Mouse (Mus musculus): ENCODE data around the gene Rap1gap2. TPM values are rescaled to one million over a fixed set of nuclear protein-coding genes. Genes with fewer than 3 reads are reported as not detected.

The Rap1gap2 gene
- polyA plus RNA-seq, 1 experiment from 2014 or later, result 11.4 TPM

DNA sequence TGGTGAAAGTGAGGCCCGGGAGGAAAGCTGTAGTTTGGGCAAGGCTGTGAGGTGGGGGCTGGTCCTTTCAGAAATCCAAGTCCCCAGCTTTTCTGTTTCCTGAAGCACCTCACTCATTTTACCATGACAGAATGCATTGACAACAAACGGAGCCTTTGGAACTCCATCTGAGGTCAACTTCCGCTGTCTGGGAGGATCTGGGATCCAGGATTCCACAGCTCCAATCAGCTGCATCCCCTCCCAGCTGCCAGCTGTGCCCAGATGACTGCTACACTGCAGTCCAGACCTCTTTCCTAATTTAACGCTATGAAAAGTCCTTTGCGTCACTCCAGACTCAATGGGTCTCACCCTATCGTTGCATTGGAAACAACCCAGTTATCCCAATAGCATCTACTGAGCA is 41.0 kb downstream of the Rap1gap2 start:
- H3K9me3 ChIP-seq (replicated peaks; ENCODE audit: low read length), result no peaks in the 10 kb centered on the region
- H3K4me3 ChIP-seq (replicated peaks; ENCODE audit: low read depth, low read length), result no peak overlapping the region
- H3K4me2 ChIP-seq (ENCODE audit: low read length), result no peak overlapping the region
- no peaks in the 10 kb centered on the region for H3K27me3 ChIP-seq (ENCODE audit: insufficient read depth, low read length)
- H3K36me3 ChIP-seq (ENCODE audit: insufficient read depth, low read length), result no peaks in the 10 kb centered on the region
- H3K4me1 ChIP-seq (replicated peaks; ENCODE audit: insufficient read depth, low read length), result no peaks in the 10 kb centered on the region
- ATAC-seq (replicated peaks; ENCODE audit: low FRiP score, low read depth) (no peak), DNase-seq (ENCODE audit: low spot score) (no peak)
- no peak overlapping the region for H3K9ac ChIP-seq (ENCODE audit: low read depth, low read length)
- no peak for TF ChIP-seq CTCF (IDR thresholded peaks at IDR 0.05; ENCODE audit: low read depth)
- WGBS, result 53% methylated on average over 6 of the region's 6 CpGs
- no peak overlapping the region for H3K27ac ChIP-seq

DNA sequence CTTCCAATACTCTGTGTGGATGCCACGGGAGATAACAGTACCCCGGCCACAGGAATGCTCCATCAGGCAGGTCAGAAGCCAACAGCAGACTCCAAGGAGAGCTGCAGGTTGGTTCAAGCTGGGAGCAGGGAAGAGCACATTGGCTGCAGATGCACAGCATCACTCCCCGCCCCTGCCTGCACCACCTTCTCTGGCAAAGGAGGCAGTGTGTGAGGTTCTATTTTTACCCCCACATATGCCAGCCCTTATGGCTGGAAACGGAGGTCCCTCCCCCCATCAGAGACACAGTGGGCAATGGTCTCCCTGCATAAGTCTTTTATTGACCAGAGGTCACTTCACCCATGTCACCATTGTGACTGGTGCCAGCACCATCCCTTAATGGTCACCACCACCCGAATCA is 42.3 kb downstream of the Rap1gap2 start:
- Histone ChIP-seq H3K4me2 (ENCODE audit: low read length) (no peak overlapping the region), H3K9ac (ENCODE audit: low read depth, low read length) (no peak overlapping the region), H3K4me3 (replicated peaks; ENCODE audit: low read depth, low read length) (no peak overlapping the region), H3K27me3 (ENCODE audit: insufficient read depth, low read length) (no peaks in the 10 kb centered on the region), H3K27ac (no peak overlapping the region), H3K9me3 (replicated peaks; ENCODE audit: low read length) (no peaks in the 10 kb centered on the region), H3K4me1 (replicated peaks; ENCODE audit: insufficient read depth, low read length) (no peaks in the 10 kb centered on the region), H3K36me3 (ENCODE audit: insufficient read depth, low read length) (no peaks in the 10 kb centered on the region)
- WGBS, result 77% methylated on average over 5 of the region's 5 CpGs
- no peak for TF ChIP-seq CTCF (IDR thresholded peaks at IDR 0.05; ENCODE audit: low read depth)
- ATAC-seq (replicated peaks; ENCODE audit: low FRiP score, low read depth) (no peak), DNase-seq (ENCODE audit: low spot score) (no peak)

DNA sequence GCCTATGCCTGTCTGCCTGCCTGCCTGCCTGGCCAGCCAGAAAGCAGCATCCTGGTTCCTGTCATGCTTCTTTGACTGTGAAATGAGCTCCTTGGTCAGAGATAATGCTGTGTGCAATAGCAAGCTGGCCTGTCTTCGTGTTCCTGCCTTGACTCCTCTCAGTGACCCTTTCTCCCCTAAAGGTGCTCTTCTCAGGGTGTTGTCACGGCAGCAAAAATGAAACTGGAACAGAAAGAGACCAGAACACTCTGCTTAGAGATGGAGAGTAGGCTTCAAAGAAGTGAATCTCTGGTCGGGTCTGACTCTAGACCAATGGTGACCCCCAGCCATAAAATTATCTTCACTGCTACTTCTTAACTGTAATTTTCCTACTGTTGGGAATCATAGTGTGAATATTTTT is 42.7 kb downstream of the Rap1gap2 start:
- DNase-seq (ENCODE audit: low spot score), result no peak
- no peak overlapping the region for H3K4me3 ChIP-seq (replicated peaks; ENCODE audit: low read depth, low read length)
- no peak overlapping the region for H3K27ac ChIP-seq
- H3K9me3 ChIP-seq (replicated peaks; ENCODE audit: low read length), result no peaks in the 10 kb centered on the region
- H3K36me3 ChIP-seq (ENCODE audit: insufficient read depth, low read length), result no peaks in the 10 kb centered on the region
- H3K4me2 ChIP-seq (ENCODE audit: low read length), result no peak overlapping the region
- H3K27me3 ChIP-seq (ENCODE audit: insufficient read depth, low read length), result no peaks in the 10 kb centered on the region
- ATAC-seq (replicated peaks; ENCODE audit: low FRiP score, low read depth), result no peak
- TF ChIP-seq CTCF (IDR thresholded peaks at IDR 0.05; ENCODE audit: low read depth), result no peak
- no peaks in the 10 kb centered on the region for H3K4me1 ChIP-seq (replicated peaks; ENCODE audit: insufficient read depth, low read length)
- WGBS, result 54% methylated on average over 3 of the region's 3 CpGs
- no peak overlapping the region for H3K9ac ChIP-seq (ENCODE audit: low read depth, low read length)

DNA sequence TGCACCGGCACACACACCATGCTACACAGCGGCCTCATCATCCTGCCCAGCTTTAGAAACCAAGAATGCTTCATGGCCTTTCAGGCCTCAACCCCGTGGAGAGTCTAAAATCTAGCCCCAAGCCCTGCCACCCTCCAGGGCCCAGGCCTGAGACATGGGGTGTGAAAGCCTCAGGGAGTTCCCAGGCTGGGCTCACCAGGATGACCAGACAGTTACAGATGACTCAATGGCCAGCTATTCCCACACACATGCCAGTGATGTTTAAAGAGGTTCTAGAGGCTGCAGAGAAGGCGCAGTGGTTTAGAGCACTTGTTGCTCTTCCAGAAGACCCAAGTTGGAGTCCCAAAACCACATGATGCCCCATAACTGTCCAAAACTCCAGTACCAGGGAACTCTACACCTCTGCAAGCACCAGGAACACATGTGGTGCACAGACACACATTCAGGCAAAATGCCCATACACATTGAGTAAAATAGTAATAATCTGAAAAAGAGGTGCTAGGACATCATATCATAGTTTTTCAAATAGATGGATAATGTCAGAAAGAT is 44.3 kb downstream of the Rap1gap2 start:
- TF ChIP-seq CTCF (IDR thresholded peaks at IDR 0.05; ENCODE audit: low read depth), result no peak

DNA sequence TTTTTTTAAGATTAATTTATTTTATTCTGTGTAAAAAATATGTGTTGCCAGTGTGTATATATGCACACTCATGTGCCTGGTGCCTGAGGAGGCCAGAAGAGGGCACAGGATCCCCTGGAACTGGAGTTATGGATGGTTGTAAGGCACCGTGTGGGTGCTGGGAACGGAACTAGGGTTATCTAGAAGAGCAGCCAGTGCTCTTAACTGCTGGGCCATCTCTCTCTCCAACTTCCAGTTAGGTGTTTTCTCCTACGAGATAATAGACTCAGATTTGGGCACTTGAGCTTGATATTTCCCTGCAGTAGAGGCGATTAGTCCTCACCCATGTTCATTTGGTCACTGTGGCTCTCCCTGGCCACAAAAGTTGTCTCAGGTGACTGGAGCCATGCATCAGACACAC is 49.3 kb downstream of the Rap1gap2 start:
- Histone ChIP-seq H3K27ac (no peak overlapping the region), H3K4me2 (ENCODE audit: low read length) (no peak overlapping the region), H3K9me3 (replicated peaks; ENCODE audit: low read length) (no peaks in the 10 kb centered on the region), H3K36me3 (ENCODE audit: insufficient read depth, low read length) (no peaks in the 10 kb centered on the region), H3K27me3 (ENCODE audit: insufficient read depth, low read length) (no peaks in the 10 kb centered on the region), H3K4me3 (replicated peaks; ENCODE audit: low read depth, low read length) (no peak overlapping the region), H3K9ac (ENCODE audit: low read depth, low read length) (no peak overlapping the region), H3K4me1 (replicated peaks; ENCODE audit: insufficient read depth, low read length) (peaks cover 10% of the 10 kb centered on the region; the same call in 1 of the 2 replicates)
- ATAC-seq (replicated peaks; ENCODE audit: low FRiP score, low read depth), result no peak
- DNase-seq (ENCODE audit: low spot score), result no peak
- TF ChIP-seq CTCF (IDR thresholded peaks at IDR 0.05; ENCODE audit: low read depth), result no peak
- WGBS, result 89% methylated on average over 4 of the region's 4 CpGs

More for the DNA sequence above, 44.3 kb downstream of the Rap1gap2 start:
- H3K9ac ChIP-seq (ENCODE audit: low read depth, low read length), result no peak overlapping the region
- H3K27me3 ChIP-seq (ENCODE audit: insufficient read depth, low read length), result no peaks in the 10 kb centered on the region
- ATAC-seq (replicated peaks; ENCODE audit: low FRiP score, low read depth) (no peak), DNase-seq (ENCODE audit: low spot score) (no peak)
- 86% methylated on average over 4 of the region's 4 CpGs for WGBS
- H3K27ac ChIP-seq, result no peak overlapping the region
- no peaks in the 10 kb centered on the region for H3K36me3 ChIP-seq (ENCODE audit: insufficient read depth, low read length)
- H3K4me1 ChIP-seq (replicated peaks; ENCODE audit: insufficient read depth, low read length), result no peaks in the 10 kb centered on the region
- no peaks in the 10 kb centered on the region for H3K9me3 ChIP-seq (replicated peaks; ENCODE audit: low read length)
- no peak overlapping the region for H3K4me2 ChIP-seq (ENCODE audit: low read length)
- H3K4me3 ChIP-seq (replicated peaks; ENCODE audit: low read depth, low read length), result no peak overlapping the region

DNA sequence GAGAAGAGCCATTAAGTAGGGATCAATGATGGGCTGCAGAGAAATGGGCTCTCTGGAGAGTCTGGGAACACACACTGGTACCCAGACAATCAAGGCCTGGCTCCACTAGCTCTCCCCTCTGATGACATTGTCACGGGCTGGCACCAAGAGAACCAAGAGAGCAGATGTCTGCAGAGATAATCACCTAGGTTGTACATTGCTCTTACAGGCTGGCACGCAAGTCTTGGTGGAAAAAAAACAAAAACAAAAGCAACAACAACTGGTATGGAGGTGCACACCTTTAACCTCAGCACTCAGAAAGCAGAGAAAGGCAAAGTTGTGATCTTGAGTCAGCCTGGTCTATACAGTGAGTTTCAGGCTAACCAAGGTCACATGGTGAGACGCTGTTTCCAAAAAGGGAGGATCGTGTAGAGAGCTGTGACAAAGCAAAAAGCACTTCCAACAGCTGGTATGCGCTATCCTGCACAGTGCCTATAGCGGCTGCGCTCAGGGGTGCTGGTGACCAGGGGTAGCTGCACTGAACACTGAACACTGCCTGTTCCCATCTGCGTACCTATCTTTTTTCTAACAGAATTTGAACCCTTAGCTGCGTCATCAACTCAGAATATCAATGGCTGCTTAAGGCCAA is 50.0 kb downstream of the Rap1gap2 start:
- no peak overlapping the region for H3K27ac ChIP-seq
- H3K36me3 ChIP-seq (ENCODE audit: insufficient read depth, low read length), result no peaks in the 10 kb centered on the region
- H3K27me3 ChIP-seq (ENCODE audit: insufficient read depth, low read length), result no peaks in the 10 kb centered on the region
- ATAC-seq (replicated peaks; ENCODE audit: low FRiP score, low read depth), result no peak
- no peak overlapping the region for H3K9ac ChIP-seq (ENCODE audit: low read depth, low read length)
- peaks cover 10% of the 10 kb centered on the region; the same call in 1 of the 2 replicates for H3K4me1 ChIP-seq (replicated peaks; ENCODE audit: insufficient read depth, low read length)
- no peak for DNase-seq (ENCODE audit: low spot score)
- no peak overlapping the region for H3K4me2 ChIP-seq (ENCODE audit: low read length)
- no peak overlapping the region for H3K4me3 ChIP-seq (replicated peaks; ENCODE audit: low read depth, low read length)
- 84% methylated on average over 9 of the region's 9 CpGs for WGBS
- no peak for TF ChIP-seq CTCF (IDR thresholded peaks at IDR 0.05; ENCODE audit: low read depth)
- H3K9me3 ChIP-seq (replicated peaks; ENCODE audit: low read length), result no peaks in the 10 kb centered on the region

Data from kidney, postnatal 0 days (tissue).